Comparison of ENCODE assay signal across 9 mouse cellular contexts in the genomic region with DNA sequence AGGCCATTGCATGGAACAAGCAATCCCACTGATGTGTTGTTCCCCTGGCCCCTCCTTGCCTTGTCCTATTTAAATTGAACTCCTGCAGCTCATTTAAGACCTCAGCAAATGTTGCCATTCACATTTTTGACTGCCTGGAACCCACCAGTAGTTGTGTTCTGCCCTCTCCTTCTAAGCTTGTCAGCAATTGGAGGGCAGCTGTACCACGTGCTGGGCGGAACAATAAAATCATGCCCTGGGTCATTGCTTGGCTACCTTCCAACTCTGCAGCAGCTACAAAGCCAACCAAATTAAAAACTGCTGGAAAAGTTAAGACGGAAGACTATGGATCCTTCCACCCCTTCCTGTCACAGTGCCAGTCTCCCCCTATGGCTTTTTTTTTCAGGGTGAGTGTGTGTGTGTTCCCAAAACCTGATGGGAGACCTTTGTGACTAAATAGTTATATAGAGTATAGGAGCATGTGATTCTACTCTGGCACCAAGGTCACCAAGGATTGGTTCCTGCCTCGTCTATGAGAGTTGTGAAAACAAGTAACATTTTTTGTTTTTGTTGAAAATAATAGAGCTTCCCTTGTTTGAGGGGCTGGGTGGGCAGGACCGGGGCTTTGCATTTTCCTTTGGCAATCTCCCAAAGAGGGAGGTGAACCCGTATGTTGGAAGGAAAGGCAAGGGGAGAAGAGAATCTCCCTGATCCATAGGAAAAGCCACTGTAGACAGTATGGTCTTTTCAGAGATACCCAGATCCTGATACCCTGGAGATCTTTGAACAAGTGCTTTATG.
A peak's percentile ranks its signal among the peaks of the same experiment; 100 is the strongest.
DNase-seq lines count a peak whose midpoint lies in the region; ATAC-seq and TF ChIP-seq lines count a peak whose summit lies in the region.
"Had no signal": no experiment of that assay in that cellular context is flagged by ENCODE, and none has a peak within 500 bp of the region (broad histone marks: within the 10 kb centered on the region; RNA-seq: fewer than 3 reads in every experiment).

No protein-coding gene starts in this region.

- no peak overlapping the region for H3K4me3 ChIP-seq in forebrain, embryonic 11.5 days (ENCODE audit: low read depth, low read length)
- H3K4me3 ChIP-seq in forebrain, postnatal 0 days (ENCODE audit: low read depth, low read length) = no peak overlapping the region
- no peak overlapping the region for H3K4me3 ChIP-seq in heart, postnatal 0 days (ENCODE audit: low read depth, low read length)
- no peak overlapping the region for H3K4me3 ChIP-seq in limb, embryonic 11.5 days (ENCODE audit: low read depth, low read length)
- H3K4me3 ChIP-seq: forebrain, embryonic 15.5 days had no signal

- H3K9me3 ChIP-seq in forebrain, embryonic 11.5 days (ENCODE audit: control insufficient read depth, low read length) = no peaks in the 10 kb centered on the region
- no peaks in the 10 kb centered on the region for H3K9me3 ChIP-seq in forebrain, postnatal 0 days (ENCODE audit: low read length)
- no peaks in the 10 kb centered on the region for H3K9me3 ChIP-seq in heart, postnatal 0 days (replicated peaks; ENCODE audit: control insufficient read depth, low read length)
- H3K9me3 ChIP-seq in limb, embryonic 11.5 days (ENCODE audit: control insufficient read depth, low read length) = no peaks in the 10 kb centered on the region
- H3K9me3 ChIP-seq: forebrain, embryonic 15.5 days had no signal

- peak; percentile 73 for DNase-seq in forebrain, embryonic 11.5 days (ENCODE audit: low spot score)
- no peak for DNase-seq in forebrain, postnatal 0 days
- peak; percentile 59 for DNase-seq in MN1 (ENCODE audit: low spot score)
- DNase-seq in heart, postnatal 0 days (ENCODE audit: low spot score) = peak; percentile 33
- peak; percentile 60 for DNase-seq in limb, embryonic 11.5 days (ENCODE audit: low spot score)
- no peak for DNase-seq in urinary bladder, postnatal 10 days (ENCODE audit: low spot score)
- no peak for DNase-seq in right cerebral cortex, postnatal 36 days (ENCODE audit: low spot score in 2 of 2)
- DNase-seq in testis, postnatal 14 days (ENCODE audit: low spot score) = no peak

- H3K27me3 ChIP-seq in forebrain, embryonic 11.5 days (ENCODE audit: control insufficient read depth, insufficient read depth, low read length) = no peaks in the 10 kb centered on the region; the same call in 1 of the 2 replicates
- no peaks in the 10 kb centered on the region for H3K27me3 ChIP-seq in forebrain, postnatal 0 days (ENCODE audit: insufficient read depth, low read length)
- no peaks in the 10 kb centered on the region for H3K27me3 ChIP-seq in heart, postnatal 0 days (ENCODE audit: control insufficient read depth, insufficient read depth, low read length)
- H3K27me3 ChIP-seq in limb, embryonic 11.5 days (ENCODE audit: control insufficient read depth, insufficient read depth, low read length) = no peaks in the 10 kb centered on the region
- H3K27me3 ChIP-seq: forebrain, embryonic 15.5 days had no signal

- TF ChIP-seq CTCF in forebrain, postnatal 0 days (IDR thresholded peaks at IDR 0.05; ENCODE audit: low read depth) = no peak
- no peak for TF ChIP-seq CTCF in heart, postnatal 0 days (IDR thresholded peaks at IDR 0.05; ENCODE audit: low read depth)

- H3K4me2 ChIP-seq in forebrain, embryonic 11.5 days (ENCODE audit: low read depth, low read length, severe bottlenecking) = no peak overlapping the region
- H3K4me2 ChIP-seq in forebrain, postnatal 0 days (ENCODE audit: low read depth) = no peak overlapping the region
- H3K4me2 ChIP-seq in heart, postnatal 0 days (ENCODE audit: low read depth, low read length) = no peak overlapping the region
- no peak overlapping the region for H3K4me2 ChIP-seq in limb, embryonic 11.5 days (ENCODE audit: low read depth, severe bottlenecking)
- H3K4me2 ChIP-seq: forebrain, embryonic 15.5 days had no signal

- H3K4me1 ChIP-seq in forebrain, embryonic 11.5 days (replicated peaks; ENCODE audit: control insufficient read depth, insufficient read depth, low read length) = no peaks in the 10 kb centered on the region
- no peaks in the 10 kb centered on the region for H3K4me1 ChIP-seq in forebrain, postnatal 0 days (ENCODE audit: insufficient read depth)
- peaks cover 22% of the 10 kb centered on the region for H3K4me1 ChIP-seq in heart, postnatal 0 days (ENCODE audit: control insufficient read depth, insufficient read depth)
- H3K4me1 ChIP-seq in limb, embryonic 11.5 days (ENCODE audit: control insufficient read depth, insufficient read depth, low read length) = peaks cover 3% of the 10 kb centered on the region; the same call in 1 of the 2 replicates

- ATAC-seq in forebrain, embryonic 11.5 days (replicated peaks; ENCODE audit: low FRiP score) = 0 out of 2 replicates have a peak, but pooled peaks have one; percentile 18
- no peak for ATAC-seq in forebrain, postnatal 0 days
- no peak for ATAC-seq in heart, postnatal 0 days (ENCODE audit: insufficient read depth, low read depth)
- ATAC-seq in limb, embryonic 11.5 days (ENCODE audit: insufficient number of reproducible peaks, low FRiP score, low TSS enrichment, low read depth) = peak; percentile 63; the same call in 1 of the 2 replicates
- ATAC-seq: forebrain, embryonic 15.5 days had no signal

- H3K9ac ChIP-seq in forebrain, embryonic 11.5 days (ENCODE audit: low read length) = no peak overlapping the region
- no peak overlapping the region for H3K9ac ChIP-seq in forebrain, postnatal 0 days
- H3K9ac ChIP-seq in heart, postnatal 0 days (replicated peaks; ENCODE audit: low read depth, low read length) = no peak overlapping the region
- H3K9ac ChIP-seq in limb, embryonic 11.5 days (ENCODE audit: low read length) = no peak overlapping the region
- H3K9ac ChIP-seq: forebrain, embryonic 15.5 days had no signal

- H3K27ac ChIP-seq in forebrain, embryonic 11.5 days (ENCODE audit: low read depth, low read length) = no peak overlapping the region
- H3K27ac ChIP-seq in forebrain, postnatal 0 days (ENCODE audit: low read depth, low read length) = no peak overlapping the region
- H3K27ac ChIP-seq in heart, postnatal 0 days (ENCODE audit: low read depth) = 0 out of 2 replicates have a peak overlapping the region, but pooled peaks have one; percentile 12
- no peak overlapping the region for H3K27ac ChIP-seq in limb, embryonic 11.5 days (replicated peaks; ENCODE audit: low read depth, low read length)
- H3K27ac ChIP-seq: forebrain, embryonic 15.5 days had no signal

- H3K36me3 ChIP-seq in forebrain, embryonic 11.5 days (ENCODE audit: control insufficient read depth, insufficient read depth, low read length) = no peaks in the 10 kb centered on the region
- no peaks in the 10 kb centered on the region for H3K36me3 ChIP-seq in forebrain, postnatal 0 days (ENCODE audit: insufficient read depth)
- no peaks in the 10 kb centered on the region for H3K36me3 ChIP-seq in heart, postnatal 0 days (replicated peaks; ENCODE audit: control insufficient read depth, insufficient read depth, low read length)
- no peaks in the 10 kb centered on the region for H3K36me3 ChIP-seq in limb, embryonic 11.5 days (ENCODE audit: control insufficient read depth, insufficient read depth, low read length)
- H3K36me3 ChIP-seq: forebrain, embryonic 15.5 days had no signal

- 58% methylated on average over 6 of the region's 6 CpGs for WGBS in forebrain, embryonic 11.5 days
- 23% methylated on average over 6 of the region's 6 CpGs for WGBS in forebrain, postnatal 0 days
- 39% methylated on average over 6 of the region's 6 CpGs for WGBS in heart, postnatal 0 days
- WGBS in limb, embryonic 11.5 days = 53% methylated on average over 6 of the region's 6 CpGs

- no peak for TF ChIP-seq EP300 in heart, postnatal 0 days (IDR thresholded peaks at IDR 0.05; ENCODE audit: low read depth)

Comparison
In these comparisons a context has a peak if more than half of its experiments do, and no peak if none do; other contexts are left out.
1. ATAC-seq: peak in forebrain, embryonic 11.5 days (single experiment) and limb, embryonic 11.5 days (single experiment); none in forebrain, postnatal 0 days (single experiment) and heart, postnatal 0 days (single experiment).
2. DNase-seq: peak in forebrain, embryonic 11.5 days (single experiment), MN1 (single experiment), heart, postnatal 0 days (single experiment) and limb, embryonic 11.5 days (single experiment); none in forebrain, postnatal 0 days (single experiment), urinary bladder, postnatal 10 days (single experiment), right cerebral cortex, postnatal 36 days (0 of 2) and testis, postnatal 14 days (single experiment).